In the genomic region with DNA sequence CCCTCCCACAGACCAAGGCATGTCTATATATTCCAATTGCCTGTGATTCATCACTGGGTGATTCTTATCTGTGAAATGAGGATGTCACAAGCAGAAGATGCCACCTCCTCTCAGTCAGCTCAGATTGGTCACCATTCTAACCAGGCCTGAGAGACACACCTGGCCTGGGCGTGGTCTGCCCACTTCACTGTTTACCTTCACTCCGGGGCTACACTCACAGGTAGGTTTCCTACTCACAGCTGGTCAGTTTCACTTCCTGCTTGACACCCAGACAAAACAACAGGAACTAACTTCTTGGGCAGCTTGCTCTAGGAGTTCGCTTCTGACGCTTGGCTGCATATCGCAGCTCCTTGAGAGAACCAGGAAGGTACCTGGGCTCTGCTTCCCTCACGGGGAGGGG, we compare ENCODE assay signal across 30 mouse cellular contexts. TPM values are rescaled to one million over a fixed set of nuclear protein-coding genes. Genes with fewer than 3 reads are reported as not detected.
DNase-seq lines count a peak whose midpoint lies in the region; ATAC-seq and TF ChIP-seq lines count a peak whose summit lies in the region.
"Had no signal": no experiment of that assay in that cellular context is flagged by ENCODE, and none has a peak within 500 bp of the region (broad histone marks: within the 10 kb centered on the region; RNA-seq: fewer than 3 reads in every experiment).

No protein-coding gene starts in this region.

- peak; percentile 81 for ATAC-seq in neutrophil, adult 5-6 weeks (ENCODE audit: extremely low read depth, insufficient number of reproducible peaks, low FRiP score, poor library complexity, severe bottlenecking)
- ATAC-seq in inflammation-experienced regulatory T-cells, adult 6 months: no peak
- ATAC-seq: activated CD4-positive, CD25-positive, alpha-beta regulatory T cell, adult 4 months; forebrain, embryonic 13.5 days; hindbrain, postnatal 0 days had no signal

- H3K4me1 ChIP-seq in bone marrow, adult 2 months (ENCODE audit: control insufficient read depth, insufficient read depth, low read length): peaks cover 2% of the 10 kb centered on the region; the same call in 1 of the 2 replicates
- H3K4me1 ChIP-seq: embryonic facial prominence, embryonic 13.5 days; forebrain, embryonic 13.5 days; limb, embryonic 15.5 days; lung, embryonic 15.5 days; midbrain, embryonic 12.5 days had no signal

- 76% methylated on average over 6 of the region's 6 CpGs for WGBS in bone marrow, adult 2 months

- intact Hi-C loops in left cerebral cortex, postnatal 14 days (cut with DNase I): no loop called here

- no peak for TF ChIP-seq CTCF in bone marrow, adult 2 months (IDR thresholded peaks at IDR 0.05; ENCODE audit: control insufficient read depth, insufficient read depth, low read length)

- DNase-seq in lung, adult 18-20 months: peak; percentile 29 to 51
- no peak for DNase-seq in lung, postnatal 4 days
- DNase-seq in 416B (ENCODE audit: low read depth): peak; percentile 40
- no peak for DNase-seq in left cerebral cortex, postnatal 14 days (ENCODE audit: low spot score in 2 of 2)
- no peak for DNase-seq in layer of hippocampus, adult 9-11 months
- DNase-seq: adrenal gland, adult 8-10 months; cerebellum, adult 18-20 months; cerebellum, postnatal 36 days; embryo, embryonic 11 days; gastrocnemius, postnatal 10 days; heart, adult 11 months; heart, postnatal 10 days; kidney, adult 2 months; left cerebral cortex, postnatal 4 days; right cerebral cortex, postnatal 14 days; spleen, adult 18-20 months; thymus, postnatal 14 days had no signal

- no peak for TF ChIP-seq POLR2A in bone marrow, adult 2 months (IDR thresholded peaks at IDR 0.05; ENCODE audit: borderline replicate concordance, control insufficient read depth, low read depth, low read length)

- no peak overlapping the region for H3K4me3 ChIP-seq in bone marrow, adult 2 months (replicated peaks; ENCODE audit: control insufficient read depth, low read depth, low read length)
- H3K4me3 ChIP-seq: embryonic facial prominence, embryonic 13.5 days; erythroblast, embryonic 14.5 days; forebrain, embryonic 13.5 days; limb, embryonic 15.5 days; lung, embryonic 15.5 days; midbrain, embryonic 12.5 days had no signal

- H3K27ac ChIP-seq in bone marrow, adult 2 months (ENCODE audit: control insufficient read depth, insufficient read depth, low read depth, low read length, poor library complexity): 0 out of 2 replicates have a peak overlapping the region, but pooled peaks have one; percentile 16
- H3K27ac ChIP-seq: embryonic facial prominence, embryonic 13.5 days; forebrain, embryonic 13.5 days; hindbrain, postnatal 0 days; kidney, postnatal 0 days; limb, embryonic 15.5 days; liver, embryonic 14.5 days; lung, embryonic 15.5 days; midbrain, embryonic 12.5 days had no signal

RNA-seq across cellular contexts. Expression of gene Map1lc3a, which starts 19.4 kb away (rescaled TPM):
- polyA plus RNA-seq in bone marrow, adult 2 months (2011; ENCODE audit: insufficient read depth, insufficient read length, low replicate concordance, missing spikeins): 33.5 and 41.2 TPM in 2 replicates
- 5.2 and 8.1 TPM in 2 replicates for total RNA-seq in neutrophil, adult 5-6 weeks (2017)
- total RNA-seq in left cerebral cortex, postnatal 14 days (2021): 100 to 1,000 TPM; 435 to 436 TPM
- polyA plus RNA-seq in inflammation-experienced regulatory T-cells, adult 6 months (2017; shearing (Covaris generic)): 1 to 10 TPM in 2 of 3 experiments, not detected in 1; 1.4 to 2.5 TPM

RNA-seq across cellular contexts. Expression of gene Dynlrb1, which starts 59.1 kb away (rescaled TPM):
- 89.3 and 102 TPM in 2 replicates for polyA plus RNA-seq in bone marrow, adult 2 months (2011; ENCODE audit: insufficient read depth, insufficient read length, low replicate concordance, missing spikeins)
- 97.1 and 97.5 TPM in 2 replicates for total RNA-seq in neutrophil, adult 5-6 weeks (2017)
- total RNA-seq in left cerebral cortex, postnatal 14 days (2021): 100 to 1,000 TPM; 329 to 335 TPM
- polyA plus RNA-seq in inflammation-experienced regulatory T-cells, adult 6 months (2017; shearing (Covaris generic)): 100 to 1,000 TPM; 260 to 401 (median 321) TPM

Comparison
In these comparisons a context has a peak if more than half of its experiments do, and no peak if none do; other contexts are left out.
1. DNase-seq: peak in lung, adult 18-20 months (2 of 2) and 416B (single experiment); none in lung, postnatal 4 days (0 of 2), left cerebral cortex, postnatal 14 days (0 of 2) and layer of hippocampus, adult 9-11 months (single experiment).
2. RNA of gene Map1lc3a, which starts 19.4 kb away (total RNA-seq): 435 to 436 TPM in left cerebral cortex, postnatal 14 days; 5.2 to 8.1 TPM in neutrophil, adult 5-6 weeks; every median in the first group is over 10 times any median in the second.